Mouse (Mus musculus) testis, adult 2 months (tissue): ENCODE data around the gene Irs2. TPM values are rescaled to one million over a fixed set of nuclear protein-coding genes. Genes with fewer than 3 reads are reported as not detected.

Experiments
- H3K27ac ChIP-seq: fragments of 200-500 bp; 2 replicates; pipeline ENCODE4 v1.5.1; 2012; ENCODE audit warnings: low read depth, low read length; ENCODE audit not compliant: control insufficient read depth, insufficient read depth
- H3K27me3 ChIP-seq: fragments of 200-500 bp; 2 replicates; pipeline ENCODE4 v1.6.1; 2012; ENCODE audit warnings: mild to moderate bottlenecking, low read length, moderate library complexity; ENCODE audit not compliant: control insufficient read depth, insufficient read depth
- H3K36me3 ChIP-seq: fragments of 200-500 bp; 2 replicates; pipeline ENCODE4 v1.6.1; 2012; ENCODE audit warnings: mild to moderate bottlenecking, low read length; ENCODE audit not compliant: control insufficient read depth, insufficient read depth
- H3K4me1 ChIP-seq: fragments of 200-500 bp; 2 replicates; pipeline ENCODE4 v1.6.1; 2012; ENCODE audit warnings: low read length; ENCODE audit not compliant: control insufficient read depth, insufficient read depth
- H3K4me3 ChIP-seq: fragments of 200-500 bp; 2 replicates; pipeline ENCODE4 v1.5.1; 2012; ENCODE audit warnings: low read depth, mild to moderate bottlenecking, low read length, moderate library complexity, mixed read lengths; ENCODE audit not compliant: control insufficient read depth
- CTCF ChIP-seq: fragments of 200-500 bp; IDR thresholded peaks from 2 replicates; pipeline ENCODE4 v1.5.1; 2012; ENCODE audit warnings: low read depth, mild to moderate bottlenecking, inconsistent platforms, low read length, moderate library complexity; ENCODE audit not compliant: control insufficient read depth, insufficient read depth, insufficient replicate concordance
- POLR2A ChIP-seq: fragments of 200-500 bp; IDR thresholded peaks from 2 replicates; pipeline ENCODE4 v1.6.1; 2012; ENCODE audit warnings: low read depth, mild to moderate bottlenecking, inconsistent platforms, low read length, moderate library complexity; ENCODE audit not compliant: control insufficient read depth
- polyA plus RNA-seq: library from polyadenylated mRNA; depleted of rRNA; stranded (reverse); fragments of >200 nt; gene quantifications from 2 replicates; pipeline ENCODE4 v1.2.3, GENCODE M21; 2012

The Irs2 gene
- polyA plus RNA-seq, 1 experiment = 2.5 TPM

DNA sequence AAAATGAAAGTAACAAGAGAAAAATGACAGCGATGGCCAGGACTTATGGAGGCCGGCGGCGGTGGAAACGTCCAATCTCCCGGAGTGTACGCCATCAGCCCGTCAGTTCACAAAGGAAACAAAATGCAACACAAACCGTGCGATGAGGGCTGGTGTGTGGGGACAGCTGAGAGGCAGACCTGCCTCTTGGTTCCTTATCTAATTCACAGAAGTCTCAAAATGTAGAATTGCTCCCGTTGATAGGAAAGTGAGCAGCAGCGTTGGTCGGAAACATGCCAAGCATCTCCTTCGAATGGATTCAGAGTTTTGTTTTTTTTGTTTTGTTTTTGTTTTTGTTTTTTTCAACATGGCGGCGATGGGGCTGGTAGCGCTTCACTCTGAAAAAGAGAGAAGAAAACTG, 21.6 kb downstream of the Irs2 start:
- TF ChIP-seq CTCF (no peak), POLR2A (no peak)
- H3K4me1 ChIP-seq = peaks cover 5% of the 10 kb centered on the region
- H3K36me3 ChIP-seq = no peaks in the 10 kb centered on the region
- H3K27ac ChIP-seq = no peak overlapping the region
- no peak overlapping the region for H3K4me3 ChIP-seq
- H3K27me3 ChIP-seq = no peaks in the 10 kb centered on the region

DNA sequence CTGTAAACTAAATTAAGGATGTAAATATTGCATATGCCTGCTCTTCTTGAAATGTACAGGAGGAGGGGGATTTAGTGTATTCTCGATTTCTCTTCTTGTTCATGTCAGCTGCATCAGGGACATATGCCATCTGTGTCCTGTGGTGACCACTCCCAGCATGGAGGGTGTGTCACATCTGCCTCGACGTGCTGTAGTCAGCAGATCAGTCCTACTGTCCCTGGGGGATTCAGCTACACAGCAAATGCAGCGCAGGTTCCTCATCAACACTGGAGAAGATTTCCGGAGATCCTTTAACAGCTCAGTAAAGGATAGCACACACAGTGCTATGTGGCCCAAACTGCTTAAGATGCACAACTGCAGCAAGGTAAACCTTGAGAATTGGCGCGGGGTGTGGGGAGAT, 23.2 kb downstream of the Irs2 start:
- Histone ChIP-seq H3K36me3 (no peaks in the 10 kb centered on the region), H3K4me1 (no peaks in the 10 kb centered on the region), H3K4me3 (no peak overlapping the region), H3K27ac (no peak overlapping the region), H3K27me3 (no peaks in the 10 kb centered on the region)
- no peak for TF ChIP-seq POLR2A
- TF ChIP-seq CTCF = no peak

DNA sequence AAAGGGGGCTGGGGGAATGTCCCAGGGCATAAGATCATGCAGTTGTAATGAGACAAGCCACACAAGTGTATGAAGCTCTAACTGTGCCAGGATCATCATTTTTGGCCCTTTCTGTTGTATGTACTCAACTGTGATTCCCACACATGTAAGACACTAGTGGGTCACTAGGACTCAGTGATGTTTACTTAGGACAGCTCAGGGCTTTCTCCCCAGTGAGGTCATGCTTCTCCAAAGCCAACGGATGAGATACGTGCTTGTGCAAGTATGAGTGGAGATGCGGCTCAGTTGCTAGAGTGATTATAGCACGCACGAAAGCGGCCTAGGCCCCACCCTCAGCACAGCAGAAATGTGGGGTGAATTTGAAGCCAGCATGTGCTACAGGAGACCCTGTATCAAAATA, 27.4 kb downstream of the Irs2 start:
- 0 out of 2 replicates have a peak, but pooled peaks cover 2% of the 10 kb centered on the region for H3K4me1 ChIP-seq
- no peak for TF ChIP-seq CTCF
- no peak for TF ChIP-seq POLR2A
- no peaks in the 10 kb centered on the region for H3K36me3 ChIP-seq
- H3K4me3 ChIP-seq = no peak overlapping the region
- no peak overlapping the region for H3K27ac ChIP-seq
- no peaks in the 10 kb centered on the region for H3K27me3 ChIP-seq

DNA sequence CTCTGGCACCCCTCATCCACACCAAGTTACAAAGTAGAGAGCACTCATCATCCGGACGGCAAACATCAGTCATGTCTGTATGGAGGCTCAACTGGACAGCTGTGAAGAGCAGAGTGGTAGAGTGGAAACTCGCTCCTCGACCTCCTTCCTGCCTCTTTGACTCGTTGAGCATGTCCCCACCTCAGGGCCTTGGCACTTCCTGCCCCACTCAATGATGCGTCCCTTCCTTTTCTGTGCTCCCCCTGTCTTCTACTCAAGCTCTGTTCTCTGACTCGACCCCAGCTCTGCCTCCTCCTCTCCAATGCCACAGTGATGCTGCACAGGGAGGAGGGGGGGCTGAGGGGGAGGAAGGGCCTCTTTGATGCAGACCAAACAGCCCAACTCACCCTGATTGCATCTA, 28.3 kb downstream of the Irs2 start:
- H3K27ac ChIP-seq = no peak overlapping the region

DNA sequence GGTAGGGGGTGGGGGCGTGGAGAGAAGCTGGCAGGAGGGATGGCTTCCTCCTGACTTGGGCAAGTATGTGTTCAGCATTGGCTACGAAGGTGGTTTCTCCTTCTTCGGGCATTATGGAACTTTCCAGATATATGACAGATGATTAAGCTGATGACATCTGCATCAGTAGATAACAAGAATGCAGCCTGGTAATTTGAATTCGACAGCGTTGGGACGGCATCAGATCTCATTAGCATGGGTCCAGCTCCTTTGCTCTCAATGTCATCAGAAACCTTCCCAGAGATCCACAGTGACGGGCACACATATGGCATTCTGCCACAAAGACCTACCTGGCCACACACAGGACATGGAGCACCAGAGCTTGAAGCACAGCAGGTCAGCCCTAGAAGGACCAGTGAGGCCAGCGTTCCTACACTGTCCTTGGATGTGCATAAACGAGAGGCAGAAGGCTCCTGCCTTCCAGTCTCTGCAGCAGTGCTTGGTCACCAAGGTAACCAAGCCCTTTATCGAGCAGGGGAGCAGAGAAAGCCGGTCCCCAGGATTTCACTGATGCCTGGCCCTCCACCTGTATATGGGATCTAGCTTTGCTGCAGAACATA, 29.0 kb downstream of the Irs2 start:
- Histone ChIP-seq H3K27me3 (no peaks in the 10 kb centered on the region), H3K27ac (no peak overlapping the region), H3K4me3 (no peak overlapping the region), H3K36me3 (no peaks in the 10 kb centered on the region), H3K4me1 (0 out of 2 replicates have a peak, but pooled peaks cover 2% of the 10 kb centered on the region)
- TF ChIP-seq CTCF (no peak), POLR2A (no peak)

More for the DNA sequence above, 28.3 kb downstream of the Irs2 start:
- Histone ChIP-seq H3K4me1 (0 out of 2 replicates have a peak, but pooled peaks cover 2% of the 10 kb centered on the region), H3K27me3 (no peaks in the 10 kb centered on the region), H3K36me3 (no peaks in the 10 kb centered on the region), H3K4me3 (no peak overlapping the region)
- no peak for TF ChIP-seq CTCF
- TF ChIP-seq POLR2A = no peak

DNA sequence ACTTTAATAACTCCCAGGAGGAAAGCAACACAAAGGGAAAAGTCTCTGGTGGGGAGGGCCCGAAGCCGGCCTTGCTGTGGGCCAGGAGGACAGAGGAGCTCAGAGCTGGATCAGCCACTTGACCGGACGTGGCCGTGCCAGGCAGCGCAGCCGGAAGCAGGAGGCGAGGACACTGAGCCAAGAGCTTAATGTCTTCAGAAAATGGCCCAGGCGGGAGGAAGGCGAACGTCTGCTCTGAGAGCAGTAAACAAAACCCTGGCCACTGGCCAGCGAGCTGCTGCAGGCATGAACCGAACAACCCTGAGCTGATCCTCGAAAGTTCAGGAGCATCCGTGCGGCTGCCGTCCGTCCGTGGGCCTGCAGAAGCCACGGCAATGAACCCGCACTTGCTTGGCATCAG, 29.9 kb downstream of the Irs2 start:
- H3K4me3 ChIP-seq = no peak overlapping the region
- 0 out of 2 replicates have a peak, but pooled peaks cover 2% of the 10 kb centered on the region for H3K4me1 ChIP-seq
- no peaks in the 10 kb centered on the region for H3K27me3 ChIP-seq
- H3K27ac ChIP-seq = no peak overlapping the region
- H3K36me3 ChIP-seq = no peaks in the 10 kb centered on the region
- TF ChIP-seq CTCF = no peak
- no peak for TF ChIP-seq POLR2A

DNA sequence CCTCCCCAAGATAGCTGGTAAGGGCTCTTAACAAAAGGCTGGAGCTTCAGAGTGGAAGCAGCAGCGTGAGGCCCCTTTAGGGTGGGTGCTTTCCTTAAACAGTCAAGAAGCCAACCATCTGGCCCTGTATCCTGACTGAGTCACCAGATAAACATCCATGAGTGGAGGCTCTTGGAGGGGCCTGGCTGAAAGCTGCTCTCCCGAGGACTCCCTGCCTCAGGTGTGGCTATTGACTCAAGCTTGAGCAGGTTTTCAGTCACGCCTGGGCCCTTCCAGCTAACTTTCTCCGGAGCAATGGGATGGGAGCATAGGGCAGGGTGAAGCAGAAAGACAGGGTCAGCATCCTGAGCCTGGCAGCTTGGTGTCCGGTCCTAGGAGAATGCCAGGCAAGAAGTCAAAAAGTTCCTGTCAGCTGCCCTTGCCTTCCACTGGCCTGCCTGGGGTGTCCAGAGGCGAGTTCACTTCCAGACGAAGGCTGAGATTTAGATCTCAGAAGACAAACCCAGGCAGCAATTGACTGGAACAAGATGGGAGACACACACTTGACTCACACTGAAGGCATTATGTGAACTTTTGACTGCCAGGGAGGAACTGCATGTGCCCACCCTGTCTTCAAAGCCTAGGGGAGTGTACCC, 30.4 kb downstream of the Irs2 start:
- H3K27ac ChIP-seq = no peak overlapping the region
- H3K4me1 ChIP-seq = 0 out of 2 replicates have a peak, but pooled peaks cover 2% of the 10 kb centered on the region
- H3K36me3 ChIP-seq = no peaks in the 10 kb centered on the region
- no peak overlapping the region for H3K4me3 ChIP-seq
- H3K27me3 ChIP-seq = no peaks in the 10 kb centered on the region
- TF ChIP-seq POLR2A (no peak), CTCF (no peak)

DNA sequence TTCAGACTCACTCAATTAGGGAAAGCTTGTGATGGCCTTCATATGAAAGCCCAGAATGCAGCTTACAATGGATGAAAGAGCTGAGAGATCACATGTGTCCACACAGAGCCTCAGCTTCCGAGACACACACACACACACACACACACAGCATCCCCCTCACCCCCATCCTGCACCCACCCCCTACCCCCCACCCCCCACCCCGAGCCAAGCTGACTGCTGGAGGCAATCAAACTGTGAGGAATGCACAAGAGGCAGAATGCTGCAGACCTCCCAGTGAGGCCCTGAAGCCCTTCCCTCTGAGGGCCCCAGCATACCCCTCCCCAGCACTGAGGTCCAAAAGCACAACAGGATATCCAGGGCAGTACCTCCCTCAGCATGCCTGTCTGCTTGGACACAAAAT, 33.6 kb downstream of the Irs2 start:
- no peak overlapping the region for H3K27ac ChIP-seq
- H3K4me3 ChIP-seq = no peak overlapping the region
- no peaks in the 10 kb centered on the region for H3K27me3 ChIP-seq
- H3K36me3 ChIP-seq = no peaks in the 10 kb centered on the region
- H3K4me1 ChIP-seq = peaks cover 2% of the 10 kb centered on the region; the same call in 1 of the 2 replicates
- TF ChIP-seq CTCF (no peak), POLR2A (no peak)
